Mouse (Mus musculus) hindbrain, embryonic 14.5 days (tissue): ENCODE measurements around the gene 4933428G20Rik. TPM values are rescaled to one million over a fixed set of nuclear protein-coding genes. Genes with fewer than 3 reads are reported as not detected.
A peak's percentile ranks its signal among the peaks of the same experiment; 100 is the strongest.

Experiments used
- ATAC-seq: fragments of 200-750 bp; cut with Nextera tagmentation; 2 replicates; pipeline ENCODE4 v1.8.0; 2017; ENCODE audit warnings: moderate number of reproducible peaks, mild to moderate bottlenecking, moderate TSS enrichment, moderate library complexity; ENCODE audit not compliant: low FRiP score
- DNase-seq: peaks from one replicate; pipeline ENCODE4 v3.0.0-alpha.2; 2015; ENCODE audit warnings: low spot score
- H3K27ac ChIP-seq: fragments of 300-500 bp; sonication (generic); 2 replicates; pipeline ENCODE4 v1.5.1; 2014; ENCODE audit warnings: mild to moderate bottlenecking, moderate library complexity
- H3K27me3 ChIP-seq: fragments of 300-500 bp; sonication (generic); 2 replicates; pipeline ENCODE4 v1.6.1; 2014; ENCODE audit warnings: mild to moderate bottlenecking, low read length, mixed read lengths; ENCODE audit not compliant: control insufficient read depth, insufficient read depth
- H3K36me3 ChIP-seq: fragments of 300-500 bp; sonication (generic); replicated peaks from 2 replicates; pipeline ENCODE4 v1.6.1; 2014; ENCODE audit not compliant: control insufficient read depth, insufficient read depth
- H3K4me1 ChIP-seq: fragments of 300-500 bp; sonication (generic); replicated peaks from 2 replicates; pipeline ENCODE4 v1.6.1; 2014; ENCODE audit warnings: antibody characterized with exemption, low read length, mixed read lengths; ENCODE audit not compliant: control insufficient read depth, insufficient read depth
- H3K4me2 ChIP-seq: fragments of 300-500 bp; sonication (generic); replicated peaks from 2 replicates; pipeline ENCODE4 v1.6.1; 2014; ENCODE audit warnings: mild to moderate bottlenecking, moderate library complexity
- H3K4me3 ChIP-seq: fragments of 300-500 bp; sonication (generic); replicated peaks from 2 replicates; pipeline ENCODE4 v1.5.1; 2014; ENCODE audit warnings: mild to moderate bottlenecking, low read length
- H3K9ac ChIP-seq: fragments of 300-500 bp; sonication (generic); 2 replicates; pipeline ENCODE4 v1.6.1; 2014
- H3K9me3 ChIP-seq: fragments of 300-500 bp; sonication (generic); 2 replicates; pipeline ENCODE4 v1.6.1; 2016; ENCODE audit warnings: low read length; ENCODE audit not compliant: control insufficient read depth
- WGBS: fragments of 180-500 bp; shearing (Covaris S2); extraction: QIAGEN DNeasy Blood & Tissue Kit; methylation state at CpG from one replicate; pipeline ENCODE4 v1.1.7; 2014; 5-methylcytosine and 5-hydroxymethylcytosine counted together
- polyA plus RNA-seq: library from polyadenylated mRNA; unstranded; fragments of >200 nt; fragmentation: Nextera tagmentation; extraction: Ambion mirVana; gene quantifications from 2 replicates; pipeline ENCODE4 v1.2.1, GENCODE M21; 2014

Gene 4933428G20Rik
- 0.41 TPM in 1 of 2 replicates, not detected in the other for polyA plus RNA-seq

GRCm38 (mm10) chr11:97499865-97500719 lies at the start of gene 4933428G20Rik:
Gene 4933428G20Rik (minus strand): TSS chr11:97500340.
- WGBS = 9% methylated on average over 71 of the region's 88 CpGs
- Histone ChIP-seq H3K27me3 (peaks cover 53% of the 10 kb centered on the region), H3K36me3 (peaks cover 21% of the 10 kb centered on the region), H3K4me3 (peak within 1 kb of the TSS; percentile 30), H3K9ac (peak within 1 kb of the TSS; percentile 40), H3K9me3 (no peaks in the 10 kb centered on the region), H3K27ac (no peak within 1 kb of the TSS), H3K4me1 (peaks cover 12% of the 10 kb centered on the region), H3K4me2 (peak within 1 kb of the TSS; percentile 55)
- ATAC-seq (peak; percentile 40; the same call in 1 of the 2 replicates), DNase-seq (no peak)

GRCm38 (mm10) chr11:97548757-97549156 lies 48.6 kb upstream of the 4933428G20Rik start:
- Histone ChIP-seq H3K9me3 (no peaks in the 10 kb centered on the region), H3K4me3 (no peak overlapping the region), H3K9ac (no peak overlapping the region), H3K4me1 (peaks cover 19% of the 10 kb centered on the region), H3K27me3 (peaks cover 34% of the 10 kb centered on the region), H3K27ac (no peak overlapping the region), H3K4me2 (no peak overlapping the region), H3K36me3 (0 out of 2 replicates have a peak, but pooled peaks cover 9% of the 10 kb centered on the region)
- WGBS = 57% methylated on average over 8 of the region's 8 CpGs
- DNase-seq = no peak
- no peak for ATAC-seq

- no peak for ATAC-seq
These were observed 48.0 kb upstream of the 4933428G20Rik start for GRCm38 (mm10) chr11:97547957-97548706.

GRCm38 (mm10) chr11:97546804-97547411 lies 46.8 kb upstream of the 4933428G20Rik start:
- Histone ChIP-seq H3K9me3 (no peaks in the 10 kb centered on the region), H3K27me3 (peaks cover 34% of the 10 kb centered on the region), H3K4me3 (peak overlapping the region; percentile 36), H3K9ac (peak overlapping the region; percentile 50), H3K4me2 (peak overlapping the region; percentile 86), H3K4me1 (peaks cover 34% of the 10 kb centered on the region), H3K27ac (no peak overlapping the region), H3K36me3 (0 out of 2 replicates have a peak, but pooled peaks cover 9% of the 10 kb centered on the region)
- WGBS = 2% methylated on average over 37 of the region's 73 CpGs
- no peak for DNase-seq
- ATAC-seq = peak; percentile 41

More at GRCm38 (mm10) chr11:97547957-97548706, 48.0 kb upstream of the 4933428G20Rik start:
- peaks cover 25% of the 10 kb centered on the region for H3K4me1 ChIP-seq
- no peak overlapping the region for H3K9ac ChIP-seq
- peaks cover 34% of the 10 kb centered on the region for H3K27me3 ChIP-seq
- H3K27ac ChIP-seq = no peak overlapping the region
- H3K9me3 ChIP-seq = no peaks in the 10 kb centered on the region
- no peak overlapping the region for H3K4me2 ChIP-seq
- H3K4me3 ChIP-seq = no peak overlapping the region
- no peak for DNase-seq
- 67% methylated on average over 12 of the region's 12 CpGs for WGBS
- H3K36me3 ChIP-seq = 0 out of 2 replicates have a peak, but pooled peaks cover 9% of the 10 kb centered on the region

GRCm38 (mm10) chr11:97545808-97546560 lies 45.8 kb upstream of the 4933428G20Rik start:
- H3K36me3 ChIP-seq = peaks cover 3% of the 10 kb centered on the region; the same call in 1 of the 2 replicates
- ATAC-seq = no peak

GRCm38 (mm10) chr11:97543883-97544282 lies 43.7 kb upstream of the 4933428G20Rik start:
- Histone ChIP-seq H3K4me1 (peaks cover 51% of the 10 kb centered on the region), H3K36me3 (no peaks in the 10 kb centered on the region; the same call in 1 of the 2 replicates), H3K4me3 (no peak overlapping the region), H3K9me3 (no peaks in the 10 kb centered on the region), H3K27ac (no peak overlapping the region), H3K9ac (no peak overlapping the region), H3K4me2 (no peak overlapping the region), H3K27me3 (peaks cover 17% of the 10 kb centered on the region)
- ATAC-seq = no peak
- 75% methylated on average over 9 of the region's 9 CpGs for WGBS
- DNase-seq = no peak

More at GRCm38 (mm10) chr11:97545808-97546560, 45.8 kb upstream of the 4933428G20Rik start:
- H3K27me3 ChIP-seq = peaks cover 34% of the 10 kb centered on the region
- WGBS = 4% methylated on average over 25 of the region's 26 CpGs
- no peak for DNase-seq
- peaks cover 36% of the 10 kb centered on the region for H3K4me1 ChIP-seq
- H3K4me3 ChIP-seq = peak overlapping the region; percentile 36
- peak overlapping the region; percentile 86 for H3K4me2 ChIP-seq
- H3K9ac ChIP-seq = peak overlapping the region; percentile 50
- no peaks in the 10 kb centered on the region for H3K9me3 ChIP-seq
- H3K27ac ChIP-seq = no peak overlapping the region

- Histone ChIP-seq H3K4me2 (no peak overlapping the region), H3K27ac (no peak overlapping the region), H3K4me3 (no peak overlapping the region), H3K36me3 (no peaks in the 10 kb centered on the region; the same call in 1 of the 2 replicates), H3K9ac (no peak overlapping the region), H3K27me3 (peaks cover 19% of the 10 kb centered on the region), H3K4me1 (peaks cover 51% of the 10 kb centered on the region), H3K9me3 (no peaks in the 10 kb centered on the region)
- WGBS = 50% methylated on average over 12 of the region's 12 CpGs
- ATAC-seq = peak; percentile 26; the same call in 1 of the 2 replicates
- DNase-seq = no peak
These were observed 43.1 kb upstream of the 4933428G20Rik start for GRCm38 (mm10) chr11:97543181-97543733.
